Mouse (Mus musculus) thymus, postnatal 36 days (tissue): ENCODE data around the gene Acly.

ENCODE experiments used
- DNase-seq, 2 experiments: peaks; one replicate each; pipeline ENCODE4 v3.0.0; 2022; ENCODE audit warnings: mixed read lengths in 2 of 2

The Acly gene

DNA sequence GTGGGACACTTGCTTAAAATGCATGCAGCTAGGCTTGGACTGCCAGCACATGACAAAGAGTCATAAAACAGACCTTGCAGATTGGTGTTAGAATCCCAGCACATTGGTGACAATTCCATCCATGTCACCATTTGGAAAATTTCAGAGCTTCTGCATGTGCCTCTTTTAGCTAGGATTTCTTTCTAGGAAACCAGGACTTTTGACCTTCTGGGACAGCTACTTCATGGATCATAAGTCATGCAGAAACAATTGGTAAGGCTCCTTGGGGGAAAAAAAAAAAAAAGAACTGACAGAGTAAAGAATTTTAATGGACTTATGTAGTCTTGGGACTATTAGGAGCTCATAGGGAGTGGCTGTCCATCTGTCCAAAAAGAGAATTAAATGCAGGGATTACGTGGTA lies 89.9 kb downstream of the Acly start:
- no peak for DNase-seq

DNA sequence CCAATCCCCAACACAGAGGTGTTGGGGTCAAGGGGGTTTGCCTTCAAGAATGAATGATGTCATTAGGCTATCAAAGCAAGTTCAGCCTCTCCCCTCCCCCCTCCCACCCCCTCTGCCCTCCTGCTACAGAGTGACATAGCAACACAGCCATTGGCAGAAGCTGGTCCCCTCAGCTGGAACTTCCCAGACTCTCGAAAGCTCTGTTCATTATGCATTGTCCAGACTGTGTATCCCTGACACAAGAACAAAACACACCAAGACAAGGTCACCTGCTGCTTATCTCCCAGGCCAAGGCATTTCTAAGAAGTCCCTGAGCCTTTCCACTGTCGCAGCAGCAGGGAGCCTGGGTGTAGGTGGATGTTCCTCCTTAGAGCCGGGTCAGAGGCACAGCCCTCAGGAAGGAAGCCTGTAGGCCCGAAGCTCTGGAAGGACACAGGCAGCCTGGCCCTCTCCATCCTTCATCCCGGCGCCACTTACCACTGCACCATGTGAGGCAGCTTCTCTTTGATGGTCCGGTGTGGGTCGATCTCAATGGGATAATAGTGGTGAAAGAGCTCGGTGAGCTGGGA lies 92.0 kb downstream of the Acly start:
- no peak for DNase-seq

DNA sequence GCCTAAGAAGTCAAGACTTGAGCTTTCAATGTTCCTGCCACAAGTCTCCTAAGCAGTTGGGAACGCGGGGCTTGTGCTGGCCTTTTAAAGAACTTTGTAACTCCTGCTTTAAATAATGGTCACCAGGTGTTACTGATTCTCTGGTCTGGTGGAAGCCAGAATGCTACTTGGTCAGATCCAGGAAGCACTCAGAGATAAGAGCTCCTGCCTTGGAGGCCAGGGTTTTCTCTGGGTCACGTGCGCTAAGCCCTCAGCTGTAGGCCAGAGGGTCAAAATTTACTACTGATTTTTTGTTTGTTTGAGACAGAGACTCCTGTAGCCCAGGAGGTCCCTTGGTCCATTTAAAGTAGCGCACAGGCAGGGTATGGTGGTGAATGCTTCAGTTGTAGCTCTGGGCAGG lies 95.8 kb downstream of the Acly start:
- DNase-seq, result no peak

DNA sequence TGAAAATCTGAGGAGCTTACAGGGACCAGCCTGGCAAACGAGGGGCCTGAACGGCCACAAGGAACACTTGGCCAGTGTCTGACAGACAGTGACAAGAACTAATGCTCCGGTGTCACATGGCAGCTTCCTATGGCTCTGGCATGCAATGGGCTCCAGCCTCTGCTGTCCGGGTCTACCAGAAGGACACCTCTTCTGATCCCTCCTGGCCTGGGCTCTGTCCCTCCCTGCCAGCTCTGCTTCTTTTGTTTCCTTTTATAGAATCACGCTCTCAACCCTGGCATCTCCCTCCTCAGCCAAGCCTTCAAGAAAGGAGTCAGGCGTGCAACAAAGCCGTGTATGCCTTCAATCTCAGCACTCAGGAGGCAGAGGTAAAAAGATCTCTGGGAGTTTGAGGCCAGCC lies 97.7 kb downstream of the Acly start:
- DNase-seq, result no peak

DNA sequence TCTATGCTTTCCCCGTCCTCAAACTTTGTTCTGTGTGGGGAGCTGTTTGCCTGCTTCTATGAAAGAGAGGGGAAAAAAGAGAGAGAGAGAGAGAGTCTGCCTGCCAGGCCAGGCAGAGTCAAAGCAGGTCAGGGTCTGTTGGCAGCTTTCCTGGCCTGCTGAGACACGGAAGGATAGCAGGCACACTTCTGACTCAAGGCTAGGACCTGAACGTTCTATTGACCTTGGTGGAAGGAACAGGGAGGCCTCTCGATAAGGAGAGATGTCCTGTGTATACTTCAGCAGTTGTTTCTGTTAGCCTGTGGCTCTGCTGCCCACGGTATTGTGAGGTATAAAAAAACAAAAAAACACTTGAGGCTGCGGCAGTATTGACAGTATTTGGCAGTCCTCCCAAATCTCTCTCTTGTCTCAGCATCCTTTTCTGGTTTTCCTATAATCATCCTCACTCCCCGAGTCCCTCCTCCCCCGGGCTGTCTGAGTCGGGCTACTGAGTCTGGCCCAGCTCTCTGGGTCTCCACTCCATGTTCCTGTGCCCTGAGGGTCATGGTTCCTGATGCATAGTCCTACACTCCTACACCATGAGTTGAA lies 99.1 kb downstream of the Acly start:
- DNase-seq, result no peak

DNA sequence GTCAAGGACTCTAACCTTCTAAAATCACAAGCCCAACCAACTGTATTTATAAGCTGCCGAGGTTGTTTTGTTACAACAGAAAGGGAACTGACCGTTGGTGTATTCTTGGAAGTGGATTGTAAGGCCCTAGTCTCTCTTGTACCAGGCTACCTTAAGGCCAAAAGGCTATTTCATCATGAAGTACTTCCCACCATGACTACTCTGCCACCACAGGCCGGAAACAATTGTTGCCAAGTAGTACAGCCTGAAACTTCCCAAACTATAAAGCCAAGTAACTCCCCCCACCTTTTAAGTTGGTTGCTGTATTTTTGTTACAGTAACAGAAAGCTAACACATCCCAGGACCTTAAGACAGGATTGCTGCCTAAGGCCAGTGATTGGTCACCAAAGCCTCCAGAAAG lies 101.0 kb downstream of the Acly start:
- no peak for DNase-seq
